Mouse (Mus musculus) embryonic facial prominence, embryonic 15.5 days (tissue): ENCODE results near the gene Scaf4. TPM values are rescaled to one million over a fixed set of nuclear protein-coding genes. Genes with fewer than 3 reads are reported as not detected.
"Not testable (repeated sequence)": the region's sequence is repeated elsewhere in the genome, so short reads cannot be mapped to it uniquely, and the experiment has no call there.

Source experiments
- ATAC-seq: fragments of 200-750 bp; cut with Nextera tagmentation; 2 replicates; pipeline ENCODE4 v1.8.0; 2017; ENCODE audit warnings: low read depth, moderate TSS enrichment; ENCODE audit not compliant: insufficient number of reproducible peaks, low FRiP score, low TSS enrichment
- H3K27ac ChIP-seq: fragments of 300-500 bp; sonication (generic); replicated peaks from 2 replicates; pipeline ENCODE4 v1.5.1; 2015; ENCODE audit warnings: mild to moderate bottlenecking, inconsistent platforms
- H3K27me3 ChIP-seq: fragments of 300-500 bp; sonication (generic); 2 replicates; pipeline ENCODE4 v1.6.1; 2015; ENCODE audit warnings: inconsistent platforms
- H3K36me3 ChIP-seq: fragments of 300-500 bp; sonication (generic); 2 replicates; pipeline ENCODE4 v1.6.1; 2015; ENCODE audit warnings: mild to moderate bottlenecking, inconsistent platforms
- H3K4me1 ChIP-seq: fragments of 300-500 bp; sonication (generic); 2 replicates; pipeline ENCODE4 v1.6.1; 2015; ENCODE audit warnings: inconsistent platforms
- H3K4me2 ChIP-seq: fragments of 300-500 bp; sonication (generic); replicated peaks from 2 replicates; pipeline ENCODE4 v1.6.1; 2015; ENCODE audit warnings: mild to moderate bottlenecking, inconsistent platforms
- H3K4me3 ChIP-seq: fragments of 300-500 bp; sonication (generic); replicated peaks from 2 replicates; pipeline ENCODE4 v1.5.1; 2015; ENCODE audit warnings: mild to moderate bottlenecking, inconsistent platforms
- H3K9ac ChIP-seq: fragments of 300-500 bp; sonication (generic); 2 replicates; pipeline ENCODE4 v1.6.1; 2015; ENCODE audit warnings: inconsistent platforms
- H3K9me3 ChIP-seq: fragments of 300-500 bp; sonication (generic); replicated peaks from 2 replicates; pipeline ENCODE4 v1.6.1; 2016; ENCODE audit warnings: inconsistent platforms
- WGBS: fragments of 180-500 bp; shearing (Covaris S2); methylation state at CpG from one replicate; pipeline ENCODE4 v1.1.7; 2015; 5-methylcytosine and 5-hydroxymethylcytosine counted together
- polyA plus RNA-seq: library from polyadenylated mRNA; unstranded; fragments of >200 nt; fragmentation: Nextera tagmentation; extraction: Ambion mirVana; gene quantifications from 2 replicates; pipeline ENCODE4 v1.2.1, GENCODE M21; 2015

Scaf4 gene
- polyA plus RNA-seq, 1 experiment from 2014 or later: 31.3 TPM

- Histone ChIP-seq H3K4me2 (no peak overlapping the region), H3K27ac (no peak overlapping the region), H3K9me3 (no peaks in the 10 kb centered on the region), H3K27me3 (no peaks in the 10 kb centered on the region), H3K4me1 (no peaks in the 10 kb centered on the region), H3K9ac (no peak overlapping the region), H3K36me3 (no peaks in the 10 kb centered on the region), H3K4me3 (no peak overlapping the region)
- no peak for ATAC-seq
- WGBS: 92% methylated on average over 2 of the region's 2 CpGs
Measured at GRCm38 (mm10) chr16:90216414-90216813, 67.9 kb downstream of the Scaf4 start.

- 88% methylated on average over 5 of the region's 5 CpGs for whole genome bisulfite sequencing
- not testable (repeated sequence) for ATAC-seq, H3K9me3 ChIP-seq, H3K4me1 ChIP-seq, H3K27me3 ChIP-seq, H3K27ac ChIP-seq, H3K36me3 ChIP-seq, H3K4me3 ChIP-seq, H3K4me2 ChIP-seq, H3K9ac ChIP-seq
Measured at GRCm38 (mm10) chr16:90215879-90216278, 68.4 kb downstream of the Scaf4 start.

- Histone ChIP-seq H3K9ac (no peak overlapping the region), H3K36me3 (no peaks in the 10 kb centered on the region), H3K27me3 (no peaks in the 10 kb centered on the region), H3K9me3 (no peaks in the 10 kb centered on the region), H3K27ac (no peak overlapping the region), H3K4me2 (no peak overlapping the region), H3K4me1 (no peaks in the 10 kb centered on the region), H3K4me3 (no peak overlapping the region)
- ATAC-seq: no peak
- 89% methylated on average over 11 of the region's 11 CpGs for WGBS
Measured at GRCm38 (mm10) chr16:90214731-90215565, 69.4 kb downstream of the Scaf4 start.

GRCm38 (mm10) chr16:90213477-90214339, 70.6 kb downstream of the Scaf4 start:
- Histone ChIP-seq H3K27ac (no peak overlapping the region), H3K9me3 (no peaks in the 10 kb centered on the region), H3K4me2 (no peak overlapping the region), H3K36me3 (no peaks in the 10 kb centered on the region), H3K4me1 (no peaks in the 10 kb centered on the region), H3K27me3 (no peaks in the 10 kb centered on the region), H3K4me3 (no peak overlapping the region), H3K9ac (no peak overlapping the region)
- ATAC-seq: no peak
- WGBS: 74% methylated on average over 12 of the region's 12 CpGs

GRCm38 (mm10) chr16:90211767-90212166, 72.5 kb downstream of the Scaf4 start:
- no peaks in the 10 kb centered on the region for H3K36me3 ChIP-seq
- ATAC-seq: no peak
- H3K9ac ChIP-seq: no peak overlapping the region
- H3K27me3 ChIP-seq: no peaks in the 10 kb centered on the region
- no peaks in the 10 kb centered on the region for H3K9me3 ChIP-seq
- no peak overlapping the region for H3K4me2 ChIP-seq
- no peak overlapping the region for H3K27ac ChIP-seq
- WGBS: 78% methylated on average over 8 of the region's 8 CpGs
- H3K4me1 ChIP-seq: no peaks in the 10 kb centered on the region
- no peak overlapping the region for H3K4me3 ChIP-seq

- no peaks in the 10 kb centered on the region for H3K27me3 ChIP-seq
- no peak overlapping the region for H3K27ac ChIP-seq
- H3K4me3 ChIP-seq: no peak overlapping the region
- H3K4me2 ChIP-seq: no peak overlapping the region
- no peaks in the 10 kb centered on the region for H3K4me1 ChIP-seq
- WGBS: 62% methylated on average over 10 of the region's 10 CpGs
- H3K9ac ChIP-seq: no peak overlapping the region
- H3K9me3 ChIP-seq: no peaks in the 10 kb centered on the region
- H3K36me3 ChIP-seq: no peaks in the 10 kb centered on the region
- ATAC-seq: no peak; the same call in 1 of the 2 replicates
Measured at GRCm38 (mm10) chr16:90210717-90211116, 73.6 kb downstream of the Scaf4 start.

GRCm38 (mm10) chr16:90208996-90209395, 75.3 kb downstream of the Scaf4 start:
- Histone ChIP-seq H3K27ac (no peak overlapping the region), H3K4me1 (no peaks in the 10 kb centered on the region), H3K4me2 (no peak overlapping the region), H3K27me3 (no peaks in the 10 kb centered on the region), H3K9me3 (no peaks in the 10 kb centered on the region), H3K9ac (no peak overlapping the region), H3K36me3 (no peaks in the 10 kb centered on the region), H3K4me3 (no peak overlapping the region)
- no peak; the same call in 1 of the 2 replicates for ATAC-seq
- 70% methylated on average over 3 of the region's 3 CpGs for WGBS

GRCm38 (mm10) chr16:90204868-90205267, 79.4 kb downstream of the Scaf4 start:
- no peak overlapping the region for H3K27ac ChIP-seq
- H3K36me3 ChIP-seq: no peaks in the 10 kb centered on the region
- no peaks in the 10 kb centered on the region for H3K9me3 ChIP-seq
- no peak overlapping the region for H3K9ac ChIP-seq
- WGBS: 79% methylated on average over 2 of the region's 2 CpGs
- H3K4me3 ChIP-seq: no peak overlapping the region
- ATAC-seq: no peak
- no peaks in the 10 kb centered on the region for H3K27me3 ChIP-seq
- no peak overlapping the region for H3K4me2 ChIP-seq
- H3K4me1 ChIP-seq: peaks cover 7% of the 10 kb centered on the region

GRCm38 (mm10) chr16:90203226-90203962, 80.9 kb downstream of the Scaf4 start:
- Histone ChIP-seq H3K4me1 (peaks cover 7% of the 10 kb centered on the region), H3K9me3 (no peaks in the 10 kb centered on the region), H3K4me2 (no peak overlapping the region), H3K4me3 (no peak overlapping the region), H3K36me3 (no peaks in the 10 kb centered on the region), H3K27ac (no peak overlapping the region), H3K27me3 (no peaks in the 10 kb centered on the region), H3K9ac (no peak overlapping the region)
- no peak for ATAC-seq
- 63% methylated on average over 6 of the region's 6 CpGs for WGBS

- Histone ChIP-seq H3K27ac (no peak overlapping the region), H3K4me2 (no peak overlapping the region; the same call in 1 of the 2 replicates), H3K36me3 (no peaks in the 10 kb centered on the region), H3K9me3 (no peaks in the 10 kb centered on the region), H3K4me3 (no peak overlapping the region), H3K9ac (no peak overlapping the region), H3K4me1 (peaks cover 15% of the 10 kb centered on the region), H3K27me3 (no peaks in the 10 kb centered on the region)
- no peak for ATAC-seq
- WGBS: 53% methylated on average over 19 of the region's 19 CpGs
Measured at GRCm38 (mm10) chr16:90202140-90202539, 82.2 kb downstream of the Scaf4 start.

GRCm38 (mm10) chr16:90199174-90199573, 85.1 kb downstream of the Scaf4 start:
- peaks cover 15% of the 10 kb centered on the region for H3K4me1 ChIP-seq
- 76% methylated on average over 10 of the region's 10 CpGs for WGBS
- H3K4me3 ChIP-seq: no peak overlapping the region
- H3K9me3 ChIP-seq: no peaks in the 10 kb centered on the region
- ATAC-seq: no peak
- no peak overlapping the region for H3K9ac ChIP-seq
- no peak overlapping the region for H3K27ac ChIP-seq
- H3K4me2 ChIP-seq: no peak overlapping the region
- H3K27me3 ChIP-seq: no peaks in the 10 kb centered on the region
- H3K36me3 ChIP-seq: no peaks in the 10 kb centered on the region
